Mouse (Mus musculus) bone marrow, adult 2 months (tissue): ENCODE measurements around the gene Mib2. TPM values are rescaled to one million over a fixed set of nuclear protein-coding genes. Genes with fewer than 3 reads are reported as not detected.

Source experiments
- H3K27ac ChIP-seq: fragments of 200-500 bp; 2 replicates; pipeline ENCODE4 v1.5.1; 2012; ENCODE audit warnings: low read depth, mild to moderate bottlenecking, control low read depth, inconsistent platforms, low read length; ENCODE audit not compliant: control insufficient read depth, poor library complexity, insufficient read depth
- H3K4me1 ChIP-seq: fragments of 200-500 bp; 2 replicates; pipeline ENCODE4 v1.6.1; 2011; ENCODE audit warnings: low read length; ENCODE audit not compliant: control insufficient read depth, insufficient read depth
- H3K4me3 ChIP-seq: fragments of 200-500 bp; replicated peaks from 2 replicates; pipeline ENCODE3; 2011; ENCODE audit warnings: mild to moderate bottlenecking, low read depth, low read length, control low read depth; ENCODE audit not compliant: control insufficient read depth
- CTCF ChIP-seq: fragments of 200-500 bp; IDR thresholded peaks from 2 replicates; pipeline ENCODE4 v1.5.1; 2011; ENCODE audit warnings: low read length, control low read depth; ENCODE audit not compliant: control insufficient read depth, insufficient read depth
- POLR2A ChIP-seq: fragments of 200-500 bp; IDR thresholded peaks from 2 replicates; pipeline ENCODE4 v1.6.1; 2011; ENCODE audit warnings: low read depth, mild to moderate bottlenecking, control low read depth, low read length, borderline replicate concordance; ENCODE audit not compliant: control insufficient read depth
- WGBS: fragments of 180-500 bp; shearing (Covaris S2); methylation state at CpG from one replicate; pipeline ENCODE4 v1.1.7; 2018; 5-methylcytosine and 5-hydroxymethylcytosine counted together
- polyA plus RNA-seq: library from polyadenylated mRNA; stranded (reverse); fragments of >200 nt; gene quantifications from 2 replicates; pipeline ENCODE4 v1.2.4, GENCODE M21; 2011; ENCODE audit warnings: low replicate concordance; ENCODE audit not compliant: missing spikeins, insufficient read depth, insufficient read length

Gene Mib2
- polyA plus RNA-seq, 1 experiment = 29.1 TPM

DNA sequence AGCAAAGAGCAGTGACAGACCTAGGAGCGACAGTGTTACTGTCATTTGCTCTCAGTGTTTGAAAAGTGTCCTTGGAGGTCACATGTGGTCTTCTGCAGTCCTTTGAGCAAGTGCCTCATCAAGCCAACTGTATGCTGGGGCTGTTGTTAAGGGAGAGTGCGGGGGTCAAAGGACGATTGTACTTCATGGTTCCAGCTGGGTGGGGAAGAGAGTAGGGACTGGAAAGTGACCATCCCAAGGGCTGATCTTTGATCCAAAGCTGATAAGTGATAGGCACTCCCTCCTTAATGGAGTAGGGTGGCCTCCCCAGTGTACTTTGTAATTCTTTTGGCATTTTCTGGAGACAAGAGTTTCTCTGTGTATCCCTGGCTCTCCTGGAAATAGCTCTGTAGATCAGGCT is 57.1 kb downstream of the Mib2 start:
- no peak overlapping the region for H3K27ac ChIP-seq
- 84% methylated on average over 3 of the region's 3 CpGs for WGBS
- TF ChIP-seq POLR2A (no peak), CTCF (no peak)
- no peak overlapping the region for H3K4me3 ChIP-seq
- H3K4me1 ChIP-seq = 0 out of 2 replicates have a peak, but pooled peaks cover 2% of the 10 kb centered on the region

DNA sequence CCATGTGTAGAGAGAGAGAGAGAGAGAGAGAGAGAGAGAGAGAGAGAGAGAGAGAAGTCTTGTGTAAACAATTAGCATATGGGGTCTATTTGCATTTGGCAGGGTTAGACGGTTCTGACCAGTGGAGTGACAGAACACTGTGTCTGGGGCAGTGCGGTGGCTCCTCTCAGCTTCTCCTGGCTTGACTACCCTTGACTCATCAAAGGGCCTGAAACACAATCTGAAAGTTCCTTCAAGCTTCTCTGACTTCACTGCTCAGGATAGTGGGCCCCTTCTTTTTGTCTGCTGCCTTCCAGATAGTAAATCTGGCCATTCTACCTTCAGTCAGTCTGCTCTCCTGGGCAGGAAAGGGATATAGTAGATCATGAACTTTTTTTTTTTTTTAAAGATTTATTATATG is 62.2 kb downstream of the Mib2 start:
- no peak overlapping the region for H3K27ac ChIP-seq
- H3K4me3 ChIP-seq = no peak overlapping the region
- H3K4me1 ChIP-seq = 0 out of 2 replicates have a peak, but pooled peaks cover 2% of the 10 kb centered on the region
- TF ChIP-seq CTCF (no peak), POLR2A (no peak)
- 88% methylated on average over 2 of the region's 2 CpGs for WGBS

DNA sequence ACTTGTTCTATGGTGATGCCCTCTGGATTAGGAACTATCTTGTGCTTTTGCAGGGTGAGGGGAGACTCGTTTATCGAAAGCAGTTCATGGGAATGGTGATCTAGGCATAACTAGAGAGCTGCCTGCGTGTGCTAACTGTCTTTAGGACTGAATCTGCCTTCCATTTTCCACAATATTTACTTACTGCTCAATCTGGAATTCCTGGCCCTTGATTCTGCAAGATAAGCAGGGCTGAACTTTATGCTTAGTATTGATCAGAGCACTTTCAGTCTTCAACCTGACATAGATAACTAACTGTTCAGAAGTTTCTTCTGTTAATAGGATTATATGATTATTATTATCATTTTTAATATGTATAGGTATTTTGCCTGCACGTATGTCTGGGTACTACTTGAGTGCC is 63.9 kb downstream of the Mib2 start:
- no peak overlapping the region for H3K4me3 ChIP-seq
- no peaks in the 10 kb centered on the region for H3K4me1 ChIP-seq
- H3K27ac ChIP-seq = no peak overlapping the region
- 89% methylated on average over 4 of the region's 4 CpGs for WGBS
- no peak for TF ChIP-seq POLR2A

Other genes starting within 250 kb of the Mib2 start
- not detected in 2 replicates for gene Tmem52, start 200.1 kb downstream of the Mib2 start, polyA plus RNA-seq
- gene Gnb1, start 177.8 kb downstream of the Mib2 start, polyA plus RNA-seq = 78.1 and 115 TPM in 2 replicates
- 28.2 and 52.6 TPM in 2 replicates for gene Nadk, start 106.8 kb downstream of the Mib2 start, polyA plus RNA-seq
- 7.4 and 8.4 TPM in 2 replicates for gene Slc35e2, start 67.8 kb downstream of the Mib2 start, polyA plus RNA-seq
- 132 and 202 TPM in 2 replicates for gene Cdk11b, start 44.3 kb downstream of the Mib2 start, polyA plus RNA-seq
- gene Gm10563, start 23.8 kb downstream of the Mib2 start, polyA plus RNA-seq = not detected in 2 replicates
- 5.6 and 6.9 TPM in 2 replicates for gene Mmp23, start 15.8 kb downstream of the Mib2 start, polyA plus RNA-seq
- gene Fndc10, start 25.1 kb upstream of the Mib2 start, polyA plus RNA-seq = 0.90 and 3.0 TPM in 2 replicates
- 28.5 and 53.2 TPM in 2 replicates for gene Ssu72, start 35.6 kb upstream of the Mib2 start, polyA plus RNA-seq
- gene Tmem240, start 65.6 kb upstream of the Mib2 start, polyA plus RNA-seq = 0.47 and 3.0 TPM in 2 replicates
- 31.8 and 32.9 TPM in 2 replicates for gene Atad3a, start 91.9 kb upstream of the Mib2 start, polyA plus RNA-seq
- gene Vwa1, start 105.5 kb upstream of the Mib2 start, polyA plus RNA-seq = 0.97 TPM in 1 of 2 replicates, not detected in the other
- 0.93 and 1.1 TPM in 2 replicates for gene Tmem88b, start 116.7 kb upstream of the Mib2 start, polyA plus RNA-seq
- gene Ankrd65, start 121.2 kb upstream of the Mib2 start, polyA plus RNA-seq = 1.1 TPM in 1 of 2 replicates, not detected in the other
- 146 and 244 TPM in 2 replicates for gene Mrpl20, start 133.7 kb upstream of the Mib2 start, polyA plus RNA-seq
- 92.0 and 149 TPM in 2 replicates for gene Ccnl2, start 143.3 kb upstream of the Mib2 start, polyA plus RNA-seq
- 53.9 and 114 TPM in 2 replicates for gene Aurkaip1, start 162.1 kb upstream of the Mib2 start, polyA plus RNA-seq
- gene Mxra8, start 170.5 kb upstream of the Mib2 start, polyA plus RNA-seq = 8.1 and 12.4 TPM in 2 replicates
- gene Dvl1, start 178.2 kb upstream of the Mib2 start, polyA plus RNA-seq = 21.0 and 50.2 TPM in 2 replicates
- 0.42 TPM in 1 of 2 replicates, not detected in the other for gene Tas1r3, start 194.2 kb upstream of the Mib2 start, polyA plus RNA-seq
- 2.8 and 5.9 TPM in 2 replicates for gene Cptp, start 200.2 kb upstream of the Mib2 start, polyA plus RNA-seq
- gene Ints11, start 200.3 kb upstream of the Mib2 start, polyA plus RNA-seq = 22.2 and 49.5 TPM in 2 replicates
- gene Pusl1, start 222.6 kb upstream of the Mib2 start, polyA plus RNA-seq = 5.2 and 18.4 TPM in 2 replicates
- gene Acap3, start 222.6 kb upstream of the Mib2 start, polyA plus RNA-seq = 15.1 and 30.6 TPM in 2 replicates